ENCODE assay signal across 15 mouse cellular contexts in the genomic region with DNA sequence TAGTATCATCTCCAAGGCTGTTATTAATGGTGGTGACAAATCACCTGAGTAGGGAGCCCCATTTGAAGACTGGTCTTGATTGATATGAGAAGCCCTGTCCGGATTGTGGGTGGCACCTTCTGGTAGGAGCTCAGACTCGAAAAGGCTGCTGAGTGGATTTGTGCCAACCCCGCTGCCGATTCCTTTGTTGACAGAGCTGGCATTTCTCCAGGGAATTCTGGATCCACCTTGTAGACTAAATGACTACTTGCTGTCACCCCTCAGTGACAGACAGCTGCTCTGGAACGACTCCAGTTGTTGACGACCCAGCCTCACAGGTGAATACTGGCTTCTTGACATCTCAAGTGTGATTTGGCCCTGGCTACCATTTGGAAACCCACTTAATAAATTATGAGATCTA. TPM values are rescaled to one million over a fixed set of nuclear protein-coding genes. Genes with fewer than 3 reads are reported as not detected.
DNase-seq lines count a peak whose midpoint lies in the region; ATAC-seq and TF ChIP-seq lines count a peak whose summit lies in the region.
"Had no signal": no experiment of that assay in that cellular context is flagged by ENCODE, and none has a peak within 500 bp of the region (broad histone marks: within the 10 kb centered on the region; RNA-seq: fewer than 3 reads in every experiment).

No protein-coding gene starts in this region.

- H3K4me2 ChIP-seq in hindbrain, embryonic 15.5 days = no peak overlapping the region
- no peak overlapping the region for H3K4me2 ChIP-seq in midbrain, embryonic 14.5 days (ENCODE audit: low read length)
- no peak overlapping the region for H3K4me2 ChIP-seq in midbrain, embryonic 11.5 days
- H3K4me2 ChIP-seq in midbrain, postnatal 0 days (ENCODE audit: low read depth, low read length, poor library complexity, severe bottlenecking) = no peak overlapping the region
- H3K4me2 ChIP-seq in heart, embryonic 12.5 days = no peak overlapping the region
- H3K4me2 ChIP-seq: stomach, embryonic 15.5 days had no signal

- H3K27me3 ChIP-seq in hindbrain, embryonic 15.5 days = no peaks in the 10 kb centered on the region
- H3K27me3 ChIP-seq in hindbrain, embryonic 10.5 days (ENCODE audit: insufficient read depth, poor library complexity, severe bottlenecking) = no peaks in the 10 kb centered on the region
- H3K27me3 ChIP-seq in midbrain, embryonic 14.5 days (ENCODE audit: control insufficient read depth, insufficient read depth, low read length) = no peaks in the 10 kb centered on the region
- no peaks in the 10 kb centered on the region for H3K27me3 ChIP-seq in midbrain, embryonic 11.5 days (ENCODE audit: control insufficient read depth, insufficient read depth, low read length)
- H3K27me3 ChIP-seq in midbrain, postnatal 0 days (ENCODE audit: insufficient read depth, low read length) = no peaks in the 10 kb centered on the region
- H3K27me3 ChIP-seq in heart, embryonic 12.5 days (replicated peaks) = no peaks in the 10 kb centered on the region
- H3K27me3 ChIP-seq: CH12.LX; Patski; stomach, embryonic 15.5 days had no signal

- H3K36me3 ChIP-seq in hindbrain, embryonic 15.5 days = peaks cover 19% of the 10 kb centered on the region
- peaks cover 36% of the 10 kb centered on the region for H3K36me3 ChIP-seq in hindbrain, embryonic 10.5 days
- peaks cover 23% of the 10 kb centered on the region for H3K36me3 ChIP-seq in midbrain, embryonic 14.5 days (ENCODE audit: control insufficient read depth, insufficient read depth, low read length)
- peaks cover 4% of the 10 kb centered on the region for H3K36me3 ChIP-seq in midbrain, embryonic 11.5 days (ENCODE audit: control insufficient read depth, insufficient read depth, low read length)
- peaks cover 5% of the 10 kb centered on the region for H3K36me3 ChIP-seq in midbrain, postnatal 0 days (ENCODE audit: insufficient read depth, low read length)
- peaks cover 30% of the 10 kb centered on the region for H3K36me3 ChIP-seq in heart, embryonic 12.5 days

- H3K9me3 ChIP-seq in hindbrain, embryonic 15.5 days = no peaks in the 10 kb centered on the region
- no peaks in the 10 kb centered on the region for H3K9me3 ChIP-seq in hindbrain, embryonic 10.5 days
- H3K9me3 ChIP-seq in midbrain, embryonic 14.5 days (ENCODE audit: control insufficient read depth, low read length) = no peaks in the 10 kb centered on the region
- no peaks in the 10 kb centered on the region for H3K9me3 ChIP-seq in midbrain, embryonic 11.5 days (ENCODE audit: control insufficient read depth, low read length)
- H3K9me3 ChIP-seq in midbrain, postnatal 0 days (ENCODE audit: low read length) = no peaks in the 10 kb centered on the region
- H3K9me3 ChIP-seq in heart, embryonic 12.5 days (replicated peaks) = no peaks in the 10 kb centered on the region
- H3K9me3 ChIP-seq: stomach, embryonic 15.5 days had no signal

- peak; percentile 4 for DNase-seq in adrenal gland, postnatal 10 days
- no peak for DNase-seq in adrenal gland, adult (ENCODE audit: inconsistent age in 2 of 2, low spot score in 1 of 2)
- no peak for DNase-seq in hindbrain, embryonic 10.5 days (ENCODE audit: low spot score)
- DNase-seq in midbrain, embryonic 14.5 days = peak; percentile 36
- DNase-seq in midbrain, embryonic 11.5 days (ENCODE audit: low spot score, missing footprints) = no peak
- peak; percentile 10 for DNase-seq in midbrain, postnatal 0 days (ENCODE audit: low spot score)
- DNase-seq: cerebellum, adult 8-10 months; heart, adult 11 months; thymus, postnatal 14 days had no signal

- H3K9ac ChIP-seq in hindbrain, embryonic 15.5 days = no peak overlapping the region
- no peak overlapping the region for H3K9ac ChIP-seq in midbrain, embryonic 14.5 days (replicated peaks; ENCODE audit: low read length)
- no peak overlapping the region for H3K9ac ChIP-seq in midbrain, embryonic 11.5 days (ENCODE audit: low read length)
- no peak overlapping the region for H3K9ac ChIP-seq in midbrain, postnatal 0 days (replicated peaks; ENCODE audit: low read length, poor library complexity, severe bottlenecking)
- no peak overlapping the region for H3K9ac ChIP-seq in heart, embryonic 12.5 days
- H3K9ac ChIP-seq: stomach, embryonic 15.5 days had no signal

- no peaks in the 10 kb centered on the region for H3K4me1 ChIP-seq in hindbrain, embryonic 15.5 days (replicated peaks)
- H3K4me1 ChIP-seq in hindbrain, embryonic 10.5 days (replicated peaks) = no peaks in the 10 kb centered on the region
- H3K4me1 ChIP-seq in midbrain, embryonic 14.5 days (ENCODE audit: control insufficient read depth, insufficient read depth, low read length) = no peaks in the 10 kb centered on the region
- no peaks in the 10 kb centered on the region for H3K4me1 ChIP-seq in midbrain, embryonic 11.5 days (ENCODE audit: control insufficient read depth, insufficient read depth, low read length)
- H3K4me1 ChIP-seq in midbrain, postnatal 0 days (ENCODE audit: insufficient read depth, low read length) = no peaks in the 10 kb centered on the region
- peaks cover 8% of the 10 kb centered on the region; the same call in 1 of the 2 replicates for H3K4me1 ChIP-seq in heart, embryonic 12.5 days (replicated peaks)
- H3K4me1 ChIP-seq: stomach, embryonic 15.5 days had no signal

- H3K27ac ChIP-seq in hindbrain, embryonic 15.5 days (replicated peaks) = no peak overlapping the region
- H3K27ac ChIP-seq in hindbrain, embryonic 10.5 days = no peak overlapping the region
- H3K27ac ChIP-seq in midbrain, embryonic 14.5 days (replicated peaks; ENCODE audit: low read depth, low read length) = no peak overlapping the region
- H3K27ac ChIP-seq in midbrain, embryonic 11.5 days (ENCODE audit: low read depth, low read length) = no peak overlapping the region
- H3K27ac ChIP-seq in midbrain, postnatal 0 days (ENCODE audit: low read depth, low read length) = no peak overlapping the region
- H3K27ac ChIP-seq in heart, embryonic 12.5 days (ENCODE audit: poor library complexity, severe bottlenecking) = no peak overlapping the region
- H3K27ac ChIP-seq: left cerebral cortex, adult 2 months; stomach, embryonic 15.5 days had no signal

- no peak for TF ChIP-seq CTCF in midbrain, postnatal 0 days (IDR thresholded peaks at IDR 0.05)

- 0 out of 2 replicates have a peak, but pooled peaks have one; percentile 16 for ATAC-seq in hindbrain, embryonic 15.5 days (ENCODE audit: low FRiP score, low read depth)
- ATAC-seq in midbrain, embryonic 14.5 days (ENCODE audit: low FRiP score, low TSS enrichment) = peak; percentile 3; the same call in 1 of the 2 replicates
- ATAC-seq in midbrain, embryonic 11.5 days (ENCODE audit: low FRiP score) = no peak
- ATAC-seq in midbrain, postnatal 0 days (ENCODE audit: low FRiP score) = no peak
- ATAC-seq in heart, embryonic 12.5 days (ENCODE audit: insufficient number of reproducible peaks, low FRiP score) = no peak
- ATAC-seq: Patski had no signal

- WGBS in hindbrain, embryonic 15.5 days = 56% methylated on average over 6 of the region's 6 CpGs
- WGBS in hindbrain, embryonic 10.5 days = 90% methylated on average over 6 of the region's 6 CpGs
- 68% methylated on average over 6 of the region's 6 CpGs for WGBS in midbrain, embryonic 14.5 days
- 91% methylated on average over 6 of the region's 6 CpGs for WGBS in midbrain, embryonic 11.5 days
- WGBS in midbrain, postnatal 0 days = 54% methylated on average over 6 of the region's 6 CpGs
- WGBS in heart, embryonic 12.5 days = 60% methylated on average over 6 of the region's 6 CpGs

- no peak overlapping the region for H3K4me3 ChIP-seq in hindbrain, embryonic 15.5 days
- no peak overlapping the region for H3K4me3 ChIP-seq in hindbrain, embryonic 10.5 days
- H3K4me3 ChIP-seq in midbrain, embryonic 14.5 days (replicated peaks; ENCODE audit: low read depth, low read length) = no peak overlapping the region
- H3K4me3 ChIP-seq in midbrain, embryonic 11.5 days (ENCODE audit: low read depth, low read length) = no peak overlapping the region
- no peak overlapping the region for H3K4me3 ChIP-seq in midbrain, postnatal 0 days (ENCODE audit: low read depth, low read length)
- H3K4me3 ChIP-seq in heart, embryonic 12.5 days = no peak overlapping the region
- H3K4me3 ChIP-seq: left cerebral cortex, adult 2 months; stomach, embryonic 15.5 days had no signal

RNA-seq across cellular contexts. Expression of gene Tspan13, which starts 46.9 kb away (rescaled TPM):
- 10 to 100 TPM; 35.7 to 47.8 TPM for total RNA-seq in adrenal gland, postnatal 10 days (2021)
- 406 and 422 TPM in 2 replicates for polyA plus RNA-seq in hindbrain, embryonic 15.5 days (2015; fragmentation: Nextera tagmentation; extraction: Ambion mirVana)
- polyA plus RNA-seq in hindbrain, embryonic 10.5 days (2016; fragmentation: Nextera tagmentation; extraction: Ambion mirVana) = 172 and 204 TPM in 2 replicates
- polyA plus RNA-seq in midbrain, embryonic 14.5 days (2014; fragmentation: Nextera tagmentation; extraction: Ambion mirVana) = 348 and 411 TPM in 2 replicates
- polyA plus RNA-seq in midbrain, embryonic 11.5 days (2014; fragmentation: Nextera tagmentation; extraction: Ambion mirVana) = 182 and 213 TPM in 2 replicates
- total RNA-seq in midbrain, postnatal 0 days (2014; rRNA removed) = 293 and 335 TPM in 2 replicates
- 420 and 425 TPM in 2 replicates for polyA plus RNA-seq in midbrain, postnatal 0 days (2015; fragmentation: Nextera tagmentation; extraction: Ambion mirVana)
- polyA plus RNA-seq in heart, embryonic 12.5 days (2016; fragmentation: Nextera tagmentation; extraction: Ambion mirVana) = 72.7 and 77.4 TPM in 2 replicates

Comparison
In these comparisons a context has a peak if more than half of its experiments do, and no peak if none do; other contexts are left out.
1. DNase-seq: peak in adrenal gland, postnatal 10 days (single experiment), midbrain, embryonic 14.5 days (single experiment) and midbrain, postnatal 0 days (single experiment); none in adrenal gland, adult (0 of 2), hindbrain, embryonic 10.5 days (single experiment) and midbrain, embryonic 11.5 days (single experiment).
2. ATAC-seq: peak in hindbrain, embryonic 15.5 days (single experiment) and midbrain, embryonic 14.5 days (single experiment); none in midbrain, embryonic 11.5 days (single experiment), midbrain, postnatal 0 days (single experiment) and heart, embryonic 12.5 days (single experiment).